Mouse (Mus musculus) thymus, postnatal 36 days (tissue): Measurements from ENCODE around the gene Olfr202.
"Not testable (repeated sequence)": the region's sequence is repeated elsewhere in the genome, so short reads cannot be mapped to it uniquely, and the experiment has no call there.

Experiments
- DNase-seq, 2 experiments: peaks; one replicate each; pipeline ENCODE4 v3.0.0; 2022; ENCODE audit warnings: mixed read lengths in 2 of 2

Olfr202 gene

DNA sequence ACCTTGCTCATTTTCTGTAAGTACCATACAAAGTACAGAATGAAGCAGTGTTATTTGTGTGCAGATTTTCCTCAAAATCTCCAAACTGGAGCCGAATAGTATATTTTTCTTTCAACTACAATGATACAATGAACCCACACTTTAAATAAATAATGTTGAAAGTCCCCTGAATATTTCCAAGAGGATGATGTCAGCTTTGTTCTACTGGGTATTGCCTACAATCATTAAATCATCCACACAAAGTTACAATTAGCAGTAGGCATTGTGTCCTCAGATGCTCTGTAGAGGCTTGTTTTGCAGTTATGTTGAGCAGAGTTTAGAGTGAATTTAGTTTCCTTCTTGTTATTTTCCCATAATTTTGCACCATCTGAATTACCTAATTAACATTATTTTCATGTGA lies at the start of gene Olfr202:
Gene Olfr202 (minus strand): TSS at position 101 of the 400 bp plus-strand sequence.
- DNase-seq: no peak

DNA sequence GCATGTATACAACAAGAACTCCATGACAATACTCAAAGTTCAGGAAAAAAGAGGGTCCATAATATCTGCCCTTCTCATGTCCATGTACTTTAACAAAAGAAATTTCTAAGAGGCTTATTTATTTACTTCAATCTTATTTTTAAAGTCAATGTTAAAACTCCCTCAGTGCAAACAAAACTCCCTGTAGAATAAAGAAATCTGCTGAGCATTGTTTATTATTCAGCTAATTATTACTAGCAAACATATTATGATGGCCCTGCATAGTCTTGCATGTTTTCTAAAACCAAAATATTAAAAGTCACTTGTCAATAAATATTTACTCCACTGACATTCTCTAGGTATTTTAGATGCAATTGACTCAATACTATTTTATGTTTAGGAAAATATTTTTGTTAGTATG lies 44.4 kb upstream of the Olfr202 start, which contains the start of gene Olfr205:
Gene Olfr205 (minus strand): TSS at position 101 of the 400 bp plus-strand sequence.
- DNase-seq: no peak

DNA sequence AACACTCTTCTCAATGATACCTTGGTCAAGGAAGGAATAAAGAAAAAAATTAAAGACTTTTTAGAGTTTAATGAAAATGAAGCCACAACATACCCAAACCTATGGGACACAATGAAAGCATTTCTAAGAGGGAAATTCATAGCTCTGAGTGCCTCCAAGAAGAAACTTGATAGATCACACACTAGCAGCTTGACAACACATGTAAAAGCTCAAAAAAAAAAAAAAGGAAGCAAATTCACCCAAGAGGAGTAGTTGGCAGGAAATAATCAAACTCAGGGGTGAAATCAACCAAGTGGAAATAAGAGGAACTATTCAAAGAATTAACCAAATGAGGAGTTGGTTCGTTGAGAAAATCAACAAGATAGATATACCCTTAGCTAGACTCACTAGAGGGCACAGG lies 36.7 kb upstream of the Olfr202 start:
- not testable (repeated sequence) for DNase-seq

DNA sequence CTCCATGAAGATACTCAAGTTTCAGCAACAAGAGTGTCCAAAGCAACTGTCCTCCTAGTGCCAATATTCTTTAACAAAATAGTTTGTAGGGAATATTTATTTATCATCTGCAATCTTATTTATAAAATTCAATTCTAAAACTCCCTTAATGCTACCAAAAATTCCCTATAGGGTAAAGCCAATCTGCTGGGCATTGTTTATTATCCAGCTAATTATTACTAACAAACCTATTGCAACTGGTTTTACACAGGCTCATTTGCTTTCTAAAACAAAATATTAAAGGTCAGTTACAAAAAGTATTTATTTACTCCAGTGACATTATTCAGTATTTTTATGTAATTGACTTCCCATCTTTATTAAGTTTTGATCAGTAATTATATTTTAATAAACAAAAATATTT lies 31.6 kb upstream of the Olfr202 start, which contains the start of gene Olfr204:
Gene Olfr204 (minus strand): TSS at position 101 of the 400 bp plus-strand sequence.
- no peak for DNase-seq

DNA sequence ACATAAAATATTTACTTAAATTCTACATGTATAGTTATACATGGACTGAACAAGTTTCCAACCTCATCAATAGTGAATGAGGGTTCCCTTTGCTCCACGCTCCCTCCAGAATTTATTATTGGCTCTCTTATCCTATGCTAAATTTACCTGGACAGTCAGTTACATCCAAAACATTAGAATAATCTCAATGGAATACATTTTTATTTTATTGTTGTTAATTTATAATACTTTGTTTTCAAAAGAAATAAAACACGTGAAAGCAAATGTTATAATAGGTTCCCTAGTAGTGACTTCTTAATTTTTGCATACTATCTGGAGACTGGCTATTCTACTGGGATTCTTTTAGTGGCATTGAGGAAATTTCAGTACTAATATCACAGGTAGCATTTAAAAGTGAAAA lies 12.0 kb upstream of the Olfr202 start, which contains the start of gene Olfr203:
Gene Olfr203 (plus strand): TSS at position 301 of the 400 bp plus-strand sequence.
- no peak for DNase-seq

DNA sequence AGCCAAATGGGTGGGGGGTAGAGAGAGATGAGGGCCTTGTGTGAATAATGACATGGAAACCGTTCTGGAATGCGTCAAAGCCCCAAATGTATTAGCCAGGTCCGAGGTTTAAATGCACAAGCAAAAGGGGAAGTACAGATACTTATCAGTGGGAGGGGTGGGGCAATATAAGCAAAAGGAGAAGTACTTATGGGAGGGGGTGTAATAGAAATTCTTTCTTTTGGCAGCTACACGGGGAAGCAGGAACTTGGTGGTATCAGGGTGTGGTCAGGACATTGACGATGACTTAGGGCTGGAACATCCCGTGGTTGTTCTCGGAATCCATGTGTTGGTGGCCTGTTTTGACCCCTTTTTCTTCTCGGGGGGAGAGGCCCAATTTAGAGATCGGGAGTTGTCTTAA lies 983 bp upstream of the Olfr202 start:
- DNase-seq: not testable (repeated sequence)

DNA sequence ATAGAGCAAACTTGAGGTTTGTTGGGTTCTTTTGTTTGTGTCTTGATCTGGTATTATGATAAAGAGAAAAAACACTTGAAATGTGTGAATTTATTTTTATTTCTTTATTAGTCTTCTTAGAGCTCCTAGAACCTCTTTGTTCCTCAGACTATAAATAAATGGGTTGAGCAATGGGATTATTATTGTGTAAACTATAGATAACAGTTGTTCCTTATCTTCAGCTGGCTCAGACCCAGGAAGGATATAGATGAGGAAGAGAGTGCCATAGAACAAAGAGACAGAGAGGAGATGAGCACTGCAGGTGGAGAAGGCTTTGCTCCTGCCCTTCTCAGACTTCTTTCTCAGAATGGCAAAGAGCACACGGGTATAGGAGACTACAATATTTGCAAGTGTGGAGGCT lies 3.1 kb downstream of the Olfr202 start:
- no peak for DNase-seq

DNA sequence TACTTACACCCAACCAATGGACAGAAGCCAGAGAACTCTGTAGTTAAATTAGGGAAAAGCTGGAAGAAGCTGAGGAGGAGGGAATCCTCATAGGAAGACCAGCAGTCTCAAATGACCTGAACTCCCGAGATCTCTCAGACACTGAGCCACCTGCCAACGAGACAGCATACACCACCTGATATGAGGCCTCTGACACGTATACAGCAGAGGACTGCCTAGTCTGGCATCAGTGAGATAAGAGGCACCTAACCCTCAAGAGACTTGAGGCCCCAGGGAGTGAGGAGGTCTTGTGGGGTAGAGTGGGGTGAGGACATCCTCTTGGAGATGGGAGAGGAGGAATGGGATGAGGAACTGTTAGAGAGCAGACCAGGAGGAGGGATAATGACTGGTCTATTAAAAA lies 6.1 kb downstream of the Olfr202 start:
- DNase-seq: no peak

DNA sequence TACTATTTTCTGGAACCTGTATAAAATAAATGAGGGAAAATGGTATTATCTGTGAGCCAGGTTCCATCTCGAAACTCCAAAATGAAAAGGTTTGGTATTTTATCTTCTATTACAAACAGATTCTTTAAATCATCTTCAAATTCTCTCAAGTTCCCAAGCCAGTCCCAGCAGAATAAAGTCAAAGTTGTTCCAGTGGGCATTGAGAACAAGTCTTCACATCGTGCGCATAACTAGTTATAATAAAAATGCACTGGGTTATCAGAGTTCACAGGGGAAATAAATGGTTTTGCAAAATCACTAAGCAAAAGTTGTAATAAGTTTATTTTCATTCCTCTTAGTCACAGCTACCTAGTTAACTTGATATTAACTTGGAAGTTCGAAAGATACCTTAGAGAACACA lies 14.1 kb downstream of the Olfr202 start, which contains the start of gene Olfr201:
Gene Olfr201 (minus strand): TSS at position 101 of the 400 bp plus-strand sequence.
- DNase-seq: not testable (repeated sequence)

DNA sequence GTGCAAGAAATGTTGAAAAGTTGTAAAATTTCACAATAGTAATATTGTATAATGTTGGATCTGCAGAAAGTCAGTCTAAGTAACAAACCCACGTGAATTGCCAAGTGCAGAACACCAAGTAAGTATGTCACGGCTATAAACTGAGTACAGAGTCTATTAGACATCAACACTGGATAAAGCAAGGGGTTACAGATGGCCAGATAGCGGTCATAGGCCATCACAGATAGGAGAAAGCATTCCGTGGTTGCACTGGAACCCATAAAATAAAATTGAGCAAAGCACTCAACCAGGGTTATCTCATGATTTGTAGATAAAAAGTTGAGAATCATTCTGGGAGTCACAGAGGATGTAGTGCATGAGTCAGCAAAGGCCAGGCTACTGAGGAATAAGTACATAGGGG lies 17.5 kb downstream of the Olfr202 start:
- DNase-seq: not testable (repeated sequence)

DNA sequence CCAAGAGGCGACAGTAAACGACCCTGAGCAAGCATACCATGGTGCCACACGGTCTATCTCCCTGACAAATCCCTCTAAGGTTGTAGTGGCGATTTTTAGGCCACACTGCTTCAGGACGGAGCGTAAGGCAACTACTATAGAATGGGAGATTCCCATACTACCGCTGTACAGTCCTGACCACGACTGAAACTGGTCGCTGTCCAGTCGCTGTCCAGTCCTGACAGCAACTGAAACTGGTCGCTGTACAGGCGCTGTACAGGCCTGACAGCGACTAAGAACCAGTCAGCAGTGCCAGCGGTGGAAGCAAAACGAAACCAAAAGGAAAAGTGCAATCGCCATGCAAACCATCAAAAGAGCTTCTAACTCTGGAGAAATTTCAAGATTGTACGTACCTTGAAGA lies 36.9 kb downstream of the Olfr202 start:
- no peak for DNase-seq
